Mouse (Mus musculus) intestine, postnatal 0 days (tissue): ENCODE results near the gene Senp3. TPM values are rescaled to one million over a fixed set of nuclear protein-coding genes. Genes with fewer than 3 reads are reported as not detected.

Experiments used
- ATAC-seq: fragments of 200-750 bp; cut with Nextera tagmentation; 2 replicates; pipeline ENCODE4 v1.8.0; 2017; ENCODE audit warnings: mild to moderate bottlenecking, moderate TSS enrichment, moderate library complexity
- H3K27ac ChIP-seq: fragments of 300-500 bp; sonication (generic); 2 replicates; pipeline ENCODE4 v1.5.1; 2014; ENCODE audit warnings: mild to moderate bottlenecking, low read depth, low read length, moderate library complexity
- H3K27me3 ChIP-seq: fragments of 300-500 bp; sonication (generic); replicated peaks from 2 replicates; pipeline ENCODE4 v1.6.1; 2014; ENCODE audit warnings: low read length, mixed read lengths; ENCODE audit not compliant: control insufficient read depth, insufficient read depth
- H3K36me3 ChIP-seq: fragments of 300-500 bp; sonication (generic); 2 replicates; pipeline ENCODE4 v1.6.1; 2014; ENCODE audit warnings: mild to moderate bottlenecking, moderate library complexity; ENCODE audit not compliant: control insufficient read depth, insufficient read depth
- H3K4me1 ChIP-seq: fragments of 300-500 bp; sonication (generic); replicated peaks from 2 replicates; pipeline ENCODE4 v1.6.1; 2014; ENCODE audit warnings: antibody characterized with exemption, low read length, mixed read lengths; ENCODE audit not compliant: control insufficient read depth, insufficient read depth
- H3K4me2 ChIP-seq: fragments of 300-500 bp; sonication (generic); replicated peaks from 2 replicates; pipeline ENCODE4 v1.6.1; 2014; ENCODE audit warnings: low read depth, mild to moderate bottlenecking, moderate library complexity
- H3K4me3 ChIP-seq: fragments of 300-500 bp; sonication (generic); 2 replicates; pipeline ENCODE4 v1.5.1; 2014; ENCODE audit warnings: low read depth, low read length
- H3K9ac ChIP-seq: fragments of 300-500 bp; sonication (generic); 2 replicates; pipeline ENCODE4 v1.6.1; 2014; ENCODE audit warnings: mild to moderate bottlenecking, low read depth, low read length
- H3K9me3 ChIP-seq: fragments of 300-500 bp; sonication (generic); 2 replicates; pipeline ENCODE4 v1.6.1; 2016; ENCODE audit warnings: mixed run types; ENCODE audit not compliant: control insufficient read depth
- CTCF ChIP-seq: sonication (generic); IDR thresholded peaks from 2 replicates; pipeline ENCODE4 v1.5.1; 2016; ENCODE audit warnings: low read depth, mild to moderate bottlenecking, control low read depth, antibody characterized with exemption, moderate library complexity
- WGBS: fragments of 180-500 bp; shearing (Covaris S2); extraction: QIAGEN DNeasy Blood & Tissue Kit; methylation state at CpG from one replicate; pipeline ENCODE4 v1.1.7; 2014; 5-methylcytosine and 5-hydroxymethylcytosine counted together
- polyA plus RNA-seq: library from polyadenylated mRNA; unstranded; fragments of >200 nt; fragmentation: Nextera tagmentation; extraction: Ambion mirVana; gene quantifications from 2 replicates; pipeline ENCODE4 v1.2.1, GENCODE M21; 2015

Senp3 gene
- polyA plus RNA-seq, 1 experiment from 2014 or later = 26.7 TPM

DNA sequence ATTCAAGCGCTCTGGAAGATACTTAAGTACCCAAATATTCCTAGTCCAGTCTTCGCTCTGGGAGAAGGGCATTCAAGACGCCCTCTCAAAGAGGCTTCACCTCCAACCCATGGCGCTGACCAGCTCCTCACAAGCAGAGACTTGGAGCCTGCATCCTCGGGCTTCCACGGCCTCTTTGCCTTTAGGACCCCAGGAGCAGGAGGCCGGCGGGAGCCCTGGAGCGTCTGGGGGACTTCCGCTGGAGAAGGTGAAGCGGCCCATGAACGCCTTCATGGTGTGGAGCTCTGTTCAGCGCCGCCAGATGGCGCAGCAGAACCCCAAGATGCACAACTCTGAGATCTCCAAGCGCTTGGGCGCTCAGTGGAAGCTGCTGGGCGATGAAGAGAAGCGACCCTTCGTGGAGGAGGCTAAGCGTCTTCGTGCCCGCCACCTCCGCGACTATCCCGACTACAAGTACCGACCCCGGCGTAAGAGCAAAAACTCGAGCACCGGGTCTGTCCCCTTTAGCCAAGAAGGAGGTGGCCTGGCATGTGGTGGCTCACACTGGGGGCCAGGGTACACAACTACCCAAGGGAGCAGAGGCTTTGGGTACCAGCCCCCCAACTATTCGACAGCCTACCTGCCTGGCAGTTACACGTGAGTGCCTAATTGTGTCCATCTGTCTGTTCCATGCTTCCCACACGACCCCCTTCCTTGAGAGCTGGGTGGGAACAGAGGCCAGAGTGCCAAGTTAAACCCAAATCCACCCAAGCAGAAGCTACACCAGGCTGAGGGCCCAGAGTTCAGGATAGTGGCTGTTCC, 26.4 kb downstream of the Senp3 start, which contains the start of gene Sox15:
Gene Sox15 (plus strand): TSS at position 51 of the 801 bp plus-strand sequence.
- Histone ChIP-seq H3K4me1 (no peaks in the 10 kb centered on the region), H3K36me3 (peaks cover 66% of the 10 kb centered on the region), H3K4me3 (no peak within 1 kb of the TSS), H3K9ac (no peak within 1 kb of the TSS), H3K4me2 (no peak within 1 kb of the TSS), H3K27me3 (no peaks in the 10 kb centered on the region), H3K9me3 (no peaks in the 10 kb centered on the region), H3K27ac (no peak within 1 kb of the TSS; the same call in 1 of the 2 replicates)
- peak; percentile 87 for TF ChIP-seq CTCF
- ATAC-seq = peak; percentile 53; the same call in 1 of the 2 replicates
- 27% methylated on average over 34 of the region's 34 CpGs for WGBS

DNA sequence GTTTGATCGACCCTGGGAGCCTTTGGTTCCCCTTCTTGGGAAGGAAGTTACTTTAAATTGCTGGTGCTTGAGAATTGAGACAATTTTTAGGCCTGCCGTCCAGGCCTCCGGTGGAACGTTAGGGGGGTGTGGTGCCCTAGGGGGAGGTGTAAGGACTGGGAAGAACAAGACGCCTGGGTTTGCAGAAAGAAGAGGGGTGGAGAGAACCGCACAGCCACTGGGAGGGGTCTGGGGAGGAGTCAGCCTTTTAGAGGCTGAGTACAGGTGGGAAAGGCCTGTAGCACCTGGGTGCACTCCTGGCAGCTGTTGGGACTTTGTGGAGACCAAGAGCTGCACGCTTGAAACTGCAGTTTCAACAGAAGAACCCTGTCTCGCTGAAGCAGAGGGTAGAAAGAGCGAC, 27.1 kb downstream of the Senp3 start:
- no peak overlapping the region for H3K9ac ChIP-seq
- ATAC-seq = no peak
- H3K9me3 ChIP-seq = no peaks in the 10 kb centered on the region
- no peaks in the 10 kb centered on the region for H3K27me3 ChIP-seq
- no peaks in the 10 kb centered on the region for H3K4me1 ChIP-seq
- WGBS = 42% methylated on average over 9 of the region's 9 CpGs
- H3K27ac ChIP-seq = no peak overlapping the region; the same call in 1 of the 2 replicates
- H3K4me3 ChIP-seq = no peak overlapping the region
- no peak for TF ChIP-seq CTCF
- H3K4me2 ChIP-seq = no peak overlapping the region
- H3K36me3 ChIP-seq = peaks cover 73% of the 10 kb centered on the region

DNA sequence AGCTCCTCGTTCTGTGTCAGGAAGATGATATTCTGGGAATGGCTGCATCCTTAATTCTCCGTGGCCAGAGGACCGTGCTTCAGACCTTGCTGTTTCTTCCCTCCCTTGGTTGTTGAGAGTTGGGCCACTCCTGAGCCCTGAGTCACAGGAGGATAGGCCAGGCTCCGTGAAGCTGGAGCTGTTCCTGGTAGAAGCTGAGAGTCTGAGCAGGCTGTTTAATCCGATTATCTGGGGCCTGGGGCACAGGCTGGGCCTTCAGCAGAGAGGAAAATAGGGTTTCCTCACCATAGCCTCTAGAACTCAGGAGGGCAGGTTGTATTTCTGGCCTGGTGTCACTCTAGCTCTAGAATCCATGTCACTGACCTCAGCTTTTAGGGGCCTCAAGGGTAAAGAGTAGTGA, 28.5 kb downstream of the Senp3 start:
- ATAC-seq = no peak
- 65% methylated on average over 5 of the region's 5 CpGs for WGBS
- no peak overlapping the region for H3K4me3 ChIP-seq
- no peak overlapping the region for H3K27ac ChIP-seq
- no peak overlapping the region for H3K9ac ChIP-seq
- TF ChIP-seq CTCF = no peak
- H3K27me3 ChIP-seq = no peaks in the 10 kb centered on the region
- peaks cover 74% of the 10 kb centered on the region for H3K36me3 ChIP-seq
- no peak overlapping the region for H3K4me2 ChIP-seq
- no peaks in the 10 kb centered on the region for H3K4me1 ChIP-seq
- H3K9me3 ChIP-seq = no peaks in the 10 kb centered on the region

DNA sequence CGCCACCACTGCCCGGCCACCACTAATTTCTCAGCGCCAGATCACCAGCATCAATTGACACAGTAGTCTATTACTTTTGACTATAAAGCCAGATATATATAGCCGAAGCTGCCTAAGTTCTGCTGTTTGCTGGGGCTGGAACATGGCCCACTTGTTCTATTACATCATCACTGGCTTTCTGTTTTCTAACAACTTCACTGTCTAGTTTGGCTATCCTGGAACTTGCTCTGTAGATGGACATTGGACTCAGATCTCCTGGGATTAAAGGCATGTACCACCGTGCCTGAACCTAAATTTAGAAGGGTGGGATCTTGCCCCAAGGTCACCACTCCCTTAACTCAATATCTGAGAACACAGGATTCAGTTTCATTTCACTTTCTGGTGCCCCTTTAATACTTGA, 36.0 kb downstream of the Senp3 start:
- Histone ChIP-seq H3K27me3 (no peaks in the 10 kb centered on the region), H3K4me1 (no peaks in the 10 kb centered on the region), H3K9ac (no peak overlapping the region), H3K36me3 (peaks cover 87% of the 10 kb centered on the region), H3K4me2 (no peak overlapping the region), H3K4me3 (no peak overlapping the region), H3K9me3 (no peaks in the 10 kb centered on the region), H3K27ac (no peak overlapping the region)
- 88% methylated on average over 5 of the region's 5 CpGs for WGBS
- no peak for ATAC-seq
- no peak for TF ChIP-seq CTCF

DNA sequence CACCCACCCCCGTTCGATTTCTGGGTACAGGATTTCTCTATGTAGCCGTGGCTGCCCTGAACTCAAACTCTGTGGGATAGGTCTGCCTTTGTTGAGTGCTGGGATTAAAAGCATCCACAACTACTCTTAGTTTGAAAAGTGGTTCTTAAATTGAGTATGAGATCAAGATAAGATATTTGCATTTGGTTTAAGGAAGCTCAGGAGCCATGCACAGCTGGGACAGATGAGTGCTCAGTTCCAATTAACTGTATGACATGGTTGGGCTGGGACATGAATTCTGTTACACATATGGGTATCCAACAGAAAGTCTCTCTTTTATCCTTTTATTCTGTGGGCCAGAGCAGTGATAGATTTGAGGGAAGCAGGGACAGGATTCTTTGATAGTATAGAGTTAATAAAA, 46.4 kb downstream of the Senp3 start:
- TF ChIP-seq CTCF = no peak
- 0 out of 2 replicates have a peak overlapping the region, but pooled peaks have one; percentile 7 for H3K9ac ChIP-seq
- no peak for ATAC-seq
- no peaks in the 10 kb centered on the region for H3K27me3 ChIP-seq
- peaks cover 6% of the 10 kb centered on the region; the same call in 1 of the 2 replicates for H3K36me3 ChIP-seq
- WGBS = 50% methylated on average over 3 of the region's 3 CpGs
- H3K4me1 ChIP-seq = peaks cover 5% of the 10 kb centered on the region; the same call in 1 of the 2 replicates
- no peaks in the 10 kb centered on the region for H3K9me3 ChIP-seq
- H3K4me3 ChIP-seq = no peak overlapping the region
- peak overlapping the region; percentile 13; the same call in 1 of the 2 replicates for H3K4me2 ChIP-seq
- no peak overlapping the region for H3K27ac ChIP-seq

DNA sequence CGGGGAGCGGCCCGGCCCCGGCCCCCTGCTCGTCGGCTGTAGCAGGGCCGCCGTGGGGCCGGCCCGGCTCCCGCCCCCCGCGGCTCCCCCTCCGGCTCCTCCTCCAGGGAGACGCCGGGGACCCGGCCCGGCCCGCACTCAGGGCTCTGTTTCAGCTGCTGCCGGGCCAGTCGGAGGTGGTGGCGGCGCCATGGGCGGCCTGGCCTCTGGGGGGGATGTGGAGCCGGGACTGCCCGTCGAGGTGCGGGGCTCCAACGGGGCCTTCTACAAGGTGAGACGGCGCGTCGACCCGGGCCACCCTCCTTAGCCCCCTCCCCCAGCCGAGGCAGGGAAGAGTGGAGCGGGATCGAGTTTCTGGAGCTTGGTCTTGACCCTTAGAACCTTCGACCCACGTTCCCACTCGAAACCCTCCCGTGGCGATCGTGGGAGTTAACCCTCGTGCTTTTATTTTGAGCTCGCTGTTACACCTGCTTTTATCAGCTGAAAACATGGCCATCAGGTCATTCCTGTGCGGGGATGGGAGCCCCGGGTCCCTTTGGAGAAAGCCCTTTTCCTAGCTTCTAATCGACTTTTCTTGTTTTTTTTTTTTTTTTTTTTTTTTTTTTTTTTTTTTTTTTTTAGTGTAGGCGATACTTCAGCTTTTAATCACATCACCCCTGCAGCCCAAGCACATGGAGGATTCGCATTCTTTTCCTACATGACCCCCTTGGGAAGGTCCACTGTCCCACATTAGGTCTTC, 48.6 kb downstream of the Senp3 start:
- H3K4me2 ChIP-seq = peak overlapping the region; percentile 70
- no peaks in the 10 kb centered on the region for H3K9me3 ChIP-seq
- no peaks in the 10 kb centered on the region for H3K27me3 ChIP-seq
- ATAC-seq = peak; percentile 54
- peaks cover 5% of the 10 kb centered on the region; the same call in 1 of the 2 replicates for H3K4me1 ChIP-seq
- 0 out of 2 replicates have a peak, but pooled peaks have one; percentile 3 for TF ChIP-seq CTCF
- peak overlapping the region; percentile 89 for H3K4me3 ChIP-seq
- under 1% methylated on average over 36 of the region's 50 CpGs for WGBS
- peak overlapping the region; percentile 90 for H3K9ac ChIP-seq
- peak overlapping the region; percentile 89 for H3K27ac ChIP-seq
- H3K36me3 ChIP-seq = no peaks in the 10 kb centered on the region
